Mouse (Mus musculus) liver, embryonic 11.5 days (tissue): Measurements from ENCODE around the gene Lgr6. TPM values are rescaled to one million over a fixed set of nuclear protein-coding genes. Genes with fewer than 3 reads are reported as not detected.

ENCODE experiments used
- ATAC-seq: fragments of 200-750 bp; cut with Nextera tagmentation; replicated peaks from 2 replicates; pipeline ENCODE4 v1.8.0; 2017; ENCODE audit warnings: moderate number of reproducible peaks, mild to moderate bottlenecking, moderate TSS enrichment, moderate library complexity; ENCODE audit not compliant: low FRiP score
- DNase-seq: peaks from one replicate; pipeline ENCODE4 v3.0.0-alpha.2; 2017; ENCODE audit warnings: low spot score
- H3K27ac ChIP-seq: fragments of 300-500 bp; sonication (generic); 2 replicates; pipeline ENCODE4 v1.5.1; 2014; ENCODE audit warnings: mild to moderate bottlenecking, low read depth, low read length, control low read depth
- H3K27me3 ChIP-seq: fragments of 300-500 bp; sonication (generic); replicated peaks from 2 replicates; pipeline ENCODE4 v1.6.1; 2014; ENCODE audit warnings: low read length, mixed read lengths; ENCODE audit not compliant: control insufficient read depth, insufficient read depth
- H3K36me3 ChIP-seq: fragments of 300-500 bp; sonication (generic); 2 replicates; pipeline ENCODE4 v1.6.1; 2014; ENCODE audit warnings: mild to moderate bottlenecking, low read length, moderate library complexity, mixed read lengths; ENCODE audit not compliant: control insufficient read depth, insufficient read depth
- H3K4me1 ChIP-seq: fragments of 300-500 bp; sonication (generic); replicated peaks from 2 replicates; pipeline ENCODE4 v1.6.1; 2014; ENCODE audit warnings: low read length, mixed read lengths; ENCODE audit not compliant: control insufficient read depth, insufficient read depth
- H3K4me2 ChIP-seq: fragments of 300-500 bp; sonication (generic); 2 replicates; pipeline ENCODE4 v1.6.1; 2014; ENCODE audit warnings: mild to moderate bottlenecking, control low read depth, moderate library complexity
- H3K4me3 ChIP-seq: fragments of 300-500 bp; sonication (generic); 2 replicates; pipeline ENCODE4 v1.5.1; 2014; ENCODE audit warnings: low read depth, low read length, control low read depth
- H3K9ac ChIP-seq: fragments of 300-500 bp; sonication (generic); 2 replicates; pipeline ENCODE4 v1.6.1; 2014; ENCODE audit warnings: low read depth, low read length, control low read depth
- H3K9me3 ChIP-seq: fragments of 300-500 bp; sonication (generic); 2 replicates; pipeline ENCODE4 v1.6.1; 2016; ENCODE audit warnings: low read length, inconsistent platforms, mixed read lengths; ENCODE audit not compliant: control insufficient read depth
- WGBS: fragments of 180-500 bp; shearing (Covaris S2); extraction: QIAGEN DNeasy Blood & Tissue Kit; methylation state at CpG from one replicate; pipeline ENCODE4 v1.1.7; 2014; 5-methylcytosine and 5-hydroxymethylcytosine counted together
- polyA plus RNA-seq: library from polyadenylated mRNA; unstranded; fragments of >200 nt; fragmentation: Nextera tagmentation; extraction: Ambion mirVana; gene quantifications from 2 replicates; pipeline ENCODE4 v1.2.1, GENCODE M21; 2014

Lgr6 gene
- polyA plus RNA-seq, 1 experiment from 2014 or later, result 0.48 TPM

DNA sequence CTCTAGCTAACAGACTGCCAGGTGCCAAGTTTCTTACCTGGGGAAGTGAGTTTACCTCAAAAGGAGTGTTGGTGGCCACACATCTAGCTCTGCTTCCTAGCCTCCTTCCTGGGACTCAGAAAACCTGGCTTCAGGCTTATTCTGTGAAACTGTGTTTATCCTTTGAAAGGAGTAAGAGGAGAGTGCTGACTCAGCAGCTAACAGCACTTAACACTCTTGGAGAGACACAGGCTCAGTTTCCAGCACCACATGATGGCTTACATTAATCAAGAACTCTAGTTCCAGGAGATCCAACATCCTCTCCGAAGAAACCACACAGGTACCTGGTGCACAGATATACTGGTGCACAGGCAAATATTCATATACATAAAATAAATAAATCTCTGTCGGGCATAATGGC, 162.2 kb downstream of the Lgr6 start:
- Histone ChIP-seq H3K4me2 (no peak overlapping the region), H3K4me3 (no peak overlapping the region), H3K4me1 (peaks cover 10% of the 10 kb centered on the region; the same call in 1 of the 2 replicates), H3K36me3 (no peaks in the 10 kb centered on the region), H3K9me3 (no peaks in the 10 kb centered on the region), H3K27ac (no peak overlapping the region), H3K27me3 (no peaks in the 10 kb centered on the region), H3K9ac (no peak overlapping the region)
- ATAC-seq (no peak), DNase-seq (no peak)
- 87% methylated on average over 2 of the region's 2 CpGs for WGBS

- no peaks in the 10 kb centered on the region for H3K9me3 ChIP-seq
- DNase-seq, result no peak
- no peak overlapping the region for H3K4me3 ChIP-seq
- peaks cover 10% of the 10 kb centered on the region; the same call in 1 of the 2 replicates for H3K4me1 ChIP-seq
- no peaks in the 10 kb centered on the region for H3K27me3 ChIP-seq
- 73% methylated on average over 4 of the region's 4 CpGs for WGBS
- no peak overlapping the region for H3K27ac ChIP-seq
- no peak for ATAC-seq
- no peaks in the 10 kb centered on the region for H3K36me3 ChIP-seq
- H3K9ac ChIP-seq, result no peak overlapping the region
- no peak overlapping the region for H3K4me2 ChIP-seq
Observed at GRCm38 (mm10) chr1:134940863-134941262, 164.2 kb downstream of the Lgr6 start.

DNA sequence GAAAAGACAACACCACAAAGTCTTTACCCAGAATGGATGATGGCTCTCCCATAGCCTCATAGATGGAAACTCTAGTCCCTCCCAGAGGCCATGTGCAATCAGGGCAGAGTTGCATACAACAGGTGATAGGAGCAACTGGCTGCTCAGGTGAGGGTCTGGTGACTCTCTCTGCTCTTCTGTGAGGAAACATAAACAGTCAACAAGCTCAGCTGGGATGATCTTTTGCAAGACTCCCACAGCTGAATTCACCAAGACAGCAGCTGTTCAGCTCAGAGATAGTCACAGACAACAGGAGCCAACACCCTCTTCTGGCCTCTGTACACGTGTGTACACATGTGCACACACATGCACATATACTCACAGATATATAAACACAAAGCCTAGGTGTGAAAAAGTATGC, 166.8 kb downstream of the Lgr6 start:
- Histone ChIP-seq H3K9me3 (no peaks in the 10 kb centered on the region), H3K4me1 (peaks cover 10% of the 10 kb centered on the region; the same call in 1 of the 2 replicates), H3K4me3 (no peak overlapping the region), H3K4me2 (no peak overlapping the region), H3K36me3 (no peaks in the 10 kb centered on the region), H3K27ac (no peak overlapping the region), H3K27me3 (no peaks in the 10 kb centered on the region), H3K9ac (no peak overlapping the region)
- 88% methylated on average over 1 of the region's 1 CpGs for WGBS
- no peak for DNase-seq
- ATAC-seq, result no peak

- Histone ChIP-seq H3K9ac (no peak overlapping the region), H3K4me3 (no peak overlapping the region), H3K27me3 (no peaks in the 10 kb centered on the region), H3K27ac (no peak overlapping the region), H3K9me3 (no peaks in the 10 kb centered on the region), H3K4me2 (no peak overlapping the region), H3K4me1 (peaks cover 10% of the 10 kb centered on the region; the same call in 1 of the 2 replicates), H3K36me3 (no peaks in the 10 kb centered on the region)
- DNase-seq (no peak), ATAC-seq (no peak)
- 87% methylated on average over 6 of the region's 6 CpGs for WGBS
Observed at GRCm38 (mm10) chr1:134936335-134936734, 168.7 kb downstream of the Lgr6 start.

Other genes starting within 250 kb of the Lgr6 start
- 3.2 and 4.4 TPM in 2 replicates for gene Ppp1r12b, start 149.3 kb downstream of the Lgr6 start, polyA plus RNA-seq
- 55.7 and 60.0 TPM in 2 replicates for gene Ube2t, start 142.7 kb downstream of the Lgr6 start, polyA plus RNA-seq
- 42.1 and 43.0 TPM in 2 replicates for gene Ptpn7, start 27.4 kb upstream of the Lgr6 start, polyA plus RNA-seq
- 25.0 and 28.7 TPM in 2 replicates for gene Arl8a, start 41.5 kb upstream of the Lgr6 start, polyA plus RNA-seq
- gene Gpr37l1, start 62.4 kb upstream of the Lgr6 start, polyA plus RNA-seq, result not detected in 2 replicates
- 2.0 and 2.4 TPM in 2 replicates for gene Elf3, start 153.3 kb upstream of the Lgr6 start, polyA plus RNA-seq
- gene Rnpep, start 178.8 kb upstream of the Lgr6 start, polyA plus RNA-seq, result 64.5 and 67.4 TPM in 2 replicates
- 258 and 269 TPM in 2 replicates for gene Timm17a, start 208.5 kb upstream of the Lgr6 start, polyA plus RNA-seq
- 0.16 TPM in 2 replicates for gene Lmod1, start 219.5 kb upstream of the Lgr6 start, polyA plus RNA-seq